Mouse (Mus musculus) lung, embryonic 14.5 days (tissue): Measurements from ENCODE around the gene Cpt1a. TPM values are rescaled to one million over a fixed set of nuclear protein-coding genes. Genes with fewer than 3 reads are reported as not detected.

ENCODE experiments used
- ATAC-seq: fragments of 200-750 bp; cut with Nextera tagmentation; 2 replicates; pipeline ENCODE4 v1.8.0; 2017; ENCODE audit warnings: mild to moderate bottlenecking, moderate TSS enrichment, moderate library complexity; ENCODE audit not compliant: insufficient read depth
- DNase-seq: peaks from one replicate; pipeline ENCODE4 v3.0.0-alpha.2; 2015
- H3K27ac ChIP-seq: fragments of 300-500 bp; sonication (generic); 2 replicates; pipeline ENCODE4 v1.5.1; 2014; ENCODE audit warnings: low read depth, mild to moderate bottlenecking, moderate library complexity
- H3K27me3 ChIP-seq: fragments of 300-500 bp; sonication (generic); 2 replicates; pipeline ENCODE4 v1.6.1; 2014; ENCODE audit warnings: low read length, control low read depth; ENCODE audit not compliant: insufficient read depth
- H3K36me3 ChIP-seq: fragments of 300-500 bp; sonication (generic); 2 replicates; pipeline ENCODE4 v1.6.1; 2014; ENCODE audit warnings: control low read depth; ENCODE audit not compliant: insufficient read depth
- H3K4me1 ChIP-seq: fragments of 300-500 bp; sonication (generic); 2 replicates; pipeline ENCODE4 v1.6.1; 2014; ENCODE audit warnings: antibody characterized with exemption, control low read depth; ENCODE audit not compliant: insufficient read depth
- H3K4me2 ChIP-seq: fragments of 300-500 bp; sonication (generic); 2 replicates; pipeline ENCODE4 v1.6.1; 2014; ENCODE audit warnings: mild to moderate bottlenecking
- H3K4me3 ChIP-seq: fragments of 300-500 bp; sonication (generic); 2 replicates; pipeline ENCODE4 v1.5.1; 2014; ENCODE audit warnings: low read depth, low read length
- H3K9ac ChIP-seq: fragments of 300-500 bp; sonication (generic); 2 replicates; pipeline ENCODE4 v1.6.1; 2014
- H3K9me3 ChIP-seq: fragments of 300-500 bp; sonication (generic); 2 replicates; pipeline ENCODE4 v1.6.1; 2016; ENCODE audit warnings: low read depth, low read length, control low read depth
- CTCF ChIP-seq: IDR thresholded peaks from 2 replicates; pipeline ENCODE4 v1.5.1; 2016; ENCODE audit warnings: antibody characterized with exemption, low read depth
- WGBS: fragments of 180-500 bp; shearing (Covaris S2); extraction: QIAGEN DNeasy Blood & Tissue Kit; methylation state at CpG from one replicate; pipeline ENCODE4 v1.1.7; 2014; 5-methylcytosine and 5-hydroxymethylcytosine counted together
- polyA plus RNA-seq: library from polyadenylated mRNA; unstranded; fragments of >200 nt; fragmentation: Nextera tagmentation; extraction: Ambion mirVana; gene quantifications from 2 replicates; pipeline ENCODE4 v1.2.1, GENCODE M21; 2014

Gene Cpt1a
- polyA plus RNA-seq, 1 experiment from 2014 or later = 18.9 TPM

DNA sequence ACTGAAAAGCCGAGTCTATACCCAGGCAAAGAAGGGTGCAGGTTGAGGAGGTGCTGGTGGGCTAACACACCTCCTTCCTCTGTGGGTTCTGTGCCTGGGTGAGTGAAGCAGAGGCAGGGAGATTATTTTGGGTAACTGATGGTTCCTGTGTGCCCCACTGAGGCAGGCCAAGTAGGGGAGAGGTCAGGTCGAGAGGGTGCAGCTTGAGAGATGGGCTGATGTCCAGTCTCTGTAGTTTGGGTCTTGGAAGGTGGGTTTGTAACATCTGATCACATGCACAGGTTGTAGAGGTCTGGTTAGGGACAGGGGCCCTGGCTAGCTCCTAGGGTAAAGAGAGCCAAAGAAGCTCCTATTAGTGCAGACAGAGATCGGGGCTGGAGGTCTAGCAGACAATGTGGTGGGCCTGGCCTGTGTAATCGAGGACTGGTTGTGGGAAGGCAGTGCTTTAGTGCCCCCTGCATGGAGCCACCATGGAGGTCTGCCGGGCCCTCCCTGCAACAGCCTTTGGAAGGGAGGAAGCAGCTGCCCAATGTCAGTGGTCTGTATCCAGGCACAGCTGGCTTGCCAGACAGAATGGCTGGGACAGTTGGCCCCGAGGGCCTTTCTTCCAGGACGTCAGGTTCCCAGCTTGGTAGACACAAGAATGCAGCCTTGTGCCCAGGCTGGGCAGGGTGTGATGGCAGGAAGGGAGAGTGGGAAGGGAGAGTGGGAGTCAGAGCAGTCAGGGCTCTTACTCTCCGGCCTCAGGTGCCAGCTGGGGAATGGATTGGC lies 14.5 kb downstream of the Cpt1a start:
- 66% methylated on average over 8 of the region's 8 CpGs for WGBS

DNA sequence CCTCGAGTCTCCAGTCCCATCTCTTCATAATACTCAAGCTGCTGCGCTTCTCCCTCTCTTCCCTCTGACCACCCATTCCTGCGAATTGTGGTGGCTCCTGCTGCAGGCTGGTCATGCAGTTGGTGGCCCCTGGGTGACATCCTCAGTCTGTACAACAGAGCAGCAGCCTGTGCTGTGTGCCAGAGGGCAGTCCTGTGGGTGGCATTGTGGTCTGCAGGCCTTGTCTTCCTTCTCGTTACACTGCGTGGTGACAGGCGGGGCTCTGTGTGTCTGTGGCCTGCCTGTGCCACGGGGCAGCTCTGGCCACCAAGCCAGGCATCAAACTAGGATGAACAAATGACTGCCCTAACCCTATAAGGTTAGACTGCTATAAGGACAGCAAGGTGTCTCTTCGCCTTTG lies 17.1 kb downstream of the Cpt1a start:
- DNase-seq (no peak), ATAC-seq (no peak)
- no peak overlapping the region for H3K9ac ChIP-seq
- no peak overlapping the region for H3K4me2 ChIP-seq
- WGBS = 82% methylated on average over 8 of the region's 8 CpGs
- no peaks in the 10 kb centered on the region for H3K27me3 ChIP-seq
- TF ChIP-seq CTCF = no peak
- H3K27ac ChIP-seq = no peak overlapping the region
- H3K4me1 ChIP-seq = no peaks in the 10 kb centered on the region
- no peaks in the 10 kb centered on the region for H3K36me3 ChIP-seq
- no peaks in the 10 kb centered on the region for H3K9me3 ChIP-seq
- H3K4me3 ChIP-seq = no peak overlapping the region

More for the DNA sequence above, 14.5 kb downstream of the Cpt1a start:
- ATAC-seq (no peak), DNase-seq (no peak)
- no peaks in the 10 kb centered on the region for H3K27me3 ChIP-seq
- no peaks in the 10 kb centered on the region for H3K9me3 ChIP-seq
- no peak for TF ChIP-seq CTCF
- H3K4me1 ChIP-seq = no peaks in the 10 kb centered on the region
- no peak overlapping the region for H3K27ac ChIP-seq
- H3K9ac ChIP-seq = no peak overlapping the region
- H3K4me3 ChIP-seq = no peak overlapping the region
- H3K4me2 ChIP-seq = no peak overlapping the region
- no peaks in the 10 kb centered on the region for H3K36me3 ChIP-seq

DNA sequence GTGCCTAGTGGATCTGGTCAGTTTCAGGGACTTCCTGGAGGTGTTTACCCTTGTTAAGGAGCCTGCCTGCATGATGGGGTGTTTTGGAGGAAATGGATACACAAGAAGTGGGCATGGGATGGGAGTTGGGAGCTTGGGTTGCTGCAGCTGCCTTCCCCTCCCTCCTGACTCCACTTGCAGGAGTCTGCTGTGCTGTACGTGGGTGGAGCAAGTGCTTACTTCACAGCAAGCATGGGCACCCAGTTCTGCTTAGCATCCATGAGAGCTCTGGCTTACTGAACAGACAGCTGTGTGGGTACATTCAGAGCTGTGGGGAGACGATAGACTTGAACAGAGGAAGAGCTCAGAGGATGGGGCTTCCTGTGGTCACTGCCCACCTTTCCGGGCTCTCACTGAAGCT lies 18.9 kb downstream of the Cpt1a start:
- Histone ChIP-seq H3K4me3 (no peak overlapping the region), H3K36me3 (no peaks in the 10 kb centered on the region), H3K9me3 (no peaks in the 10 kb centered on the region), H3K4me1 (no peaks in the 10 kb centered on the region), H3K9ac (no peak overlapping the region), H3K27me3 (no peaks in the 10 kb centered on the region), H3K27ac (no peak overlapping the region), H3K4me2 (no peak overlapping the region)
- TF ChIP-seq CTCF = no peak
- ATAC-seq = no peak
- 68% methylated on average over 3 of the region's 3 CpGs for WGBS
- no peak for DNase-seq

DNA sequence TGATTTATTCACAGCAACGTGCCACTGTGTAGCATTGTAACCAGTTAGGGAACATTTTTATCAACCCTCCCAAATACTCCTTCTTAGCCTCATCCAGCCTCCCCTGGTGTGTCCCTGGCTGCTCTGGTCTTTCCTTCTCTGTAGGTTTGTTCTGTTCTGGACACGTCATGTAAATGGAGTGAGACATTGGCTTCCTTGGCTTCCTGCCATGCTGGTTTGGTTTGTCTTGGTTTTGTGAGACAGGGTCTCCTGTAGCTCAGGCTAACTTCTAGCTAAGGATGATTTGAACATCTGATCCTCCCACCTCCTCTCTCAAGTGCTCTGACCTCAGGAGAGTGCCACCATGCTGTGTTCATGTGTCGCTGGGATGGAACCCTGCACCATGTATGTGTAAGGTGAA lies 21.8 kb downstream of the Cpt1a start:
- no peak for TF ChIP-seq CTCF
- no peak overlapping the region for H3K27ac ChIP-seq
- DNase-seq (peak; percentile 42), ATAC-seq (no peak)
- no peaks in the 10 kb centered on the region for H3K27me3 ChIP-seq
- H3K9ac ChIP-seq = no peak overlapping the region
- H3K9me3 ChIP-seq = no peaks in the 10 kb centered on the region
- no peak overlapping the region for H3K4me3 ChIP-seq
- no peak overlapping the region for H3K4me2 ChIP-seq
- WGBS = 45% methylated on average over 3 of the region's 3 CpGs
- H3K4me1 ChIP-seq = no peaks in the 10 kb centered on the region
- no peaks in the 10 kb centered on the region for H3K36me3 ChIP-seq

DNA sequence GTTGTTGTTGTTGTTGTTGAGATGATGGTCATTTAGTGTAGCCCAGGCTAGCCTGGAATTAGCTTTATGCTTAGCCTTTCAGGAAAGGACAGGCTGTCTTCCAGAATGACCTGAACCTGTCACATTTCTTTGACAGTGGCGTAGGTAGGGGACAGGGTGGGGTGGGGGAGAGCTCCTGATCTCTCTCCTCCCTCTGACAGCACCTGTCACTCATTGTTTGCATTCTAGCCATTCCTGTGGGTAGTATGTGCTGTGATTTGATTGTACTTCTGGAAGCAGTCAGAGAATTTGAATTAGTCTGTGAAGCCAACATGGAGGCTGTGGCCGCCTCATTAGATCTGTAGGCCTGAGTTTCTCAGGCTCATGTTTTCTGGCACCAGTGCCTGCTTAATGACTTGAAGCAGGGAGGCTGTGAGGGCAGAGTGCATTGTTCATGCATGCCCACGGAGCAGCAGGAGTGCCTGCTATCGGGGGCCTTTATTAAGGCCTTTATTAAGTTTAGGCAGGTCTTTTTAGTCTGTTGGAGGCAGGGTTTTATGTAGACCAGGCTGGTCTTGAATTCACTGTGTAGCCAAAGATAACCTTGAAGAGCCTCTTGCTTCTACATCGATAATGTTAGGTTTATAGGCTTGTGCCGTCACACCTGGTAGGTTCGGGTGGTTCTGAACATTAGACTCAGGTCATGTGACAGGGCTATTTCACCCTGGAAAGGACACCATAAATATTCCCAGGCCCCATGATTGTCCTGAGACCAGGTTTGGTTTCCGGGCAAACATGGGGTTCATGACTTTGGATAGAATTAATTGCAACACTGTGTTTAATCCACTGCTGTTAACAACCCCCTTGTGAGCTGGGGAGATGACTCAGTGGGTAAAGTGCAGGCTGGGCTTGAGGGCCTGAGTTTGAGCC lies 22.8 kb downstream of the Cpt1a start:
- H3K4me2 ChIP-seq = no peak overlapping the region
- H3K4me1 ChIP-seq = no peaks in the 10 kb centered on the region
- H3K9me3 ChIP-seq = no peaks in the 10 kb centered on the region
- DNase-seq (no peak), ATAC-seq (no peak)
- no peak overlapping the region for H3K4me3 ChIP-seq
- 84% methylated on average over 8 of the region's 8 CpGs for WGBS
- TF ChIP-seq CTCF = no peak
- H3K27ac ChIP-seq = no peak overlapping the region
- H3K27me3 ChIP-seq = no peaks in the 10 kb centered on the region
- no peak overlapping the region for H3K9ac ChIP-seq
- H3K36me3 ChIP-seq = no peaks in the 10 kb centered on the region

DNA sequence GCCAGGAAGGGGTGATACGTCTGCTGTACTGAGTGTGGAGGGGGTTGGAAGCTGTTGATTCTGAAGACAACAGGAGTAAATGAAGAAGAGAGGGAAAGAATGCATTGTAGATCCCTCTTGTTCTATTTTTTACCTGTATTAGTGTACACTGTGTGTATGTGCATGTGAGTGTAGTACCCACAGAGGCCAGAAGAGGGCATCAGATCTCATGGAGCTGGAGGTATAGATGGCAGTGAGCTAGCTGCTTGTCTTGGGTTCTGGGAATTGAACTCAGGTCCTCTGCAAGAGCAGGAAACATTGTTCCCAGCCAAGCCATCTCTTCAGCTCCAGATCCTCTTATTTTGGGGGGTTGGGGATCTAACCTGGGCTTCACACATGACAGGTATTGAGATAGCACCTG lies 25.6 kb downstream of the Cpt1a start:
- peak; percentile 48 for TF ChIP-seq CTCF
- no peaks in the 10 kb centered on the region for H3K4me1 ChIP-seq
- no peaks in the 10 kb centered on the region for H3K27me3 ChIP-seq
- WGBS = 93% methylated on average over 1 of the region's 1 CpGs
- no peak overlapping the region for H3K27ac ChIP-seq
- H3K9me3 ChIP-seq = no peaks in the 10 kb centered on the region
- ATAC-seq (no peak), DNase-seq (no peak)
- H3K4me3 ChIP-seq = no peak overlapping the region
- no peak overlapping the region for H3K4me2 ChIP-seq
- H3K9ac ChIP-seq = no peak overlapping the region
- H3K36me3 ChIP-seq = no peaks in the 10 kb centered on the region

DNA sequence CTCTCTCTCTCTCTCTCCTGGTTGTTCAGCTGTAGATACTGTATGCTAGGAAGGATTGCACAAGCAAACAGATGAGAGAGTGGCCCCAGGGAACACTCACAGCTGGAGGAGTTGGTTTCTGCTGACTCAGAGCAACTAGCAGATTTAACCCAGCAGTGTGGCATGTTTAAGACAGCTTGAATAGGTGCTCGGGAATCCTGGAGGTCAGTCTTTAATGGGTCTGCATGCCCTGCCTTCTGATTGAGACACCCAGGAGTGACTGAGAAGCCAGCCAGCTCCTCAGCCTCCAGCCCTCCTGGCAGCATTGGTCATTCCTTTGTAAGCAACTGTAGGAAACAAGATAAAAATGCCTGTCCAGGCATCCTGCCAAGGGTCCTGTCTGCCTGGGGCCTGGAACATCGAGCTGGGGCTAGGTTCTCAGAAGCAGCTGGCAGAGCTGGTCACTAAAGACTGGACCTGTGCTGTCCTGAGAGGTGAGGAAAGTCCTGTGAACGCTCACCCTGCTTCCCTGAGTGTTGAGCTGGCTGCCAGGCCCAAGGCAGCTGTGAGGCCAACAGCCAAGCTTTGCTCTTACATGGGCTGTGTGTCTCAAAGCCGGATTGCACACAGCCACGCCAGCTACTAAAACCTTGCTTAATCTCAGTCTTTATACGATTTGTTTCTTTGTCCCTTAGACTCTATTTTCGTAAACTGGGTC lies 31.4 kb downstream of the Cpt1a start:
- DNase-seq (peak; percentile 82), ATAC-seq (peak; percentile 82)
- Histone ChIP-seq H3K4me3 (no peak overlapping the region), H3K36me3 (no peaks in the 10 kb centered on the region), H3K4me1 (no peaks in the 10 kb centered on the region), H3K9ac (no peak overlapping the region), H3K4me2 (no peak overlapping the region), H3K27me3 (no peaks in the 10 kb centered on the region), H3K27ac (peak overlapping the region; percentile 81), H3K9me3 (no peaks in the 10 kb centered on the region)
- no peak for TF ChIP-seq CTCF
- 43% methylated on average over 7 of the region's 7 CpGs for WGBS
